Mouse (Mus musculus) thymus, adult 2 months (tissue): ENCODE data around the gene Doc2g. TPM values are rescaled to one million over a fixed set of nuclear protein-coding genes. Genes with fewer than 3 reads are reported as not detected.

Experiments
- DNase-seq: peaks from one replicate; pipeline ENCODE4 v3.0.0; 2021
- H3K27ac ChIP-seq: fragments of 200-500 bp; 2 replicates; pipeline ENCODE4 v1.5.1; 2012; ENCODE audit warnings: low read length, control low read depth; ENCODE audit not compliant: control insufficient read depth, insufficient read depth
- H3K27me3 ChIP-seq: fragments of 200-500 bp; 2 replicates; pipeline ENCODE4 v1.6.1; 2012; ENCODE audit warnings: mild to moderate bottlenecking, low read length, moderate library complexity, mixed read lengths; ENCODE audit not compliant: control insufficient read depth, insufficient read depth
- H3K36me3 ChIP-seq: fragments of 200-500 bp; 2 replicates; pipeline ENCODE4 v1.6.1; 2012; ENCODE audit warnings: mild to moderate bottlenecking, low read length, moderate library complexity; ENCODE audit not compliant: control insufficient read depth, insufficient read depth
- H3K4me1 ChIP-seq: fragments of 200-500 bp; replicated peaks from 2 replicates; pipeline ENCODE4 v1.6.1; 2012; ENCODE audit warnings: low read length; ENCODE audit not compliant: control insufficient read depth, insufficient read depth
- H3K4me3 ChIP-seq: fragments of 200-500 bp; 2 replicates; pipeline ENCODE4 v1.5.1; 2012; ENCODE audit warnings: mild to moderate bottlenecking, low read length, control low read depth, moderate library complexity; ENCODE audit not compliant: control insufficient read depth, insufficient read depth
- CTCF ChIP-seq: fragments of 200-500 bp; IDR thresholded peaks from 2 replicates; pipeline ENCODE4 v1.5.1; 2012; ENCODE audit warnings: mild to moderate bottlenecking, control low read depth, low read length, moderate library complexity, borderline replicate concordance; ENCODE audit not compliant: control insufficient read depth, poor library complexity, insufficient read depth; ENCODE audit errors: extremely low read depth
- POLR2A ChIP-seq: fragments of 200-500 bp; IDR thresholded peaks from 2 replicates; pipeline ENCODE4 v1.6.1; 2012; ENCODE audit warnings: mild to moderate bottlenecking, low read length, control low read depth, moderate library complexity; ENCODE audit not compliant: control insufficient read depth, poor library complexity, insufficient read depth; ENCODE audit errors: extremely low read depth
- WGBS: fragments of 180-500 bp; shearing (Covaris S2); methylation state at CpG from one replicate; pipeline ENCODE4 v1.1.7; 2018; 5-methylcytosine and 5-hydroxymethylcytosine counted together
- polyA plus RNA-seq: library from polyadenylated mRNA; depleted of rRNA; stranded (reverse); fragments of >200 nt; gene quantifications from 2 replicates; pipeline ENCODE4 v1.2.3, GENCODE M21; 2012

The Doc2g gene
- polyA plus RNA-seq, 1 experiment: 51.8 TPM

DNA sequence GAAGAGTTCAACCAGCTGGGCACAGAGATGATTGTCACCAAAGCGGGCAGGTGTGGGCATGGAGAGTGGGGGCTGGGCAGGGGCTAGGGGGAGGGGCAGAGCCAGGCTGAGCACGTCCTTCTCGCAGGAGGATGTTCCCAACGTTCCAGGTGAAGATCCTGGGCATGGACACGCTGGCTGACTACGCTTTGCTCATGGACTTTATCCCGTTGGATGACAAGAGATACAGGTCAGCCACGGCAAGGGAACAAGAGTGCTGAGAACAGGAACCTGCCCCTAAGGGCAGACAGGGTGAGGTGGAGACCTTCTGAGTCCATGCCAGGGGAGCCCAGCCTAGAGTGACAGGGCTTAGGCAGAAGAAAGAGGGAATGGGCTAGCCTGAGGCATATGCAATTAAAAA is 6.4 kb upstream of the Doc2g start:
- Histone ChIP-seq H3K36me3 (no peaks in the 10 kb centered on the region), H3K27me3 (no peaks in the 10 kb centered on the region), H3K27ac (no peak overlapping the region), H3K4me3 (no peak overlapping the region), H3K4me1 (peaks cover 18% of the 10 kb centered on the region)
- DNase-seq: no peak
- TF ChIP-seq POLR2A: no peak
- TF ChIP-seq CTCF: no peak
- 82% methylated on average over 8 of the region's 8 CpGs for WGBS

DNA sequence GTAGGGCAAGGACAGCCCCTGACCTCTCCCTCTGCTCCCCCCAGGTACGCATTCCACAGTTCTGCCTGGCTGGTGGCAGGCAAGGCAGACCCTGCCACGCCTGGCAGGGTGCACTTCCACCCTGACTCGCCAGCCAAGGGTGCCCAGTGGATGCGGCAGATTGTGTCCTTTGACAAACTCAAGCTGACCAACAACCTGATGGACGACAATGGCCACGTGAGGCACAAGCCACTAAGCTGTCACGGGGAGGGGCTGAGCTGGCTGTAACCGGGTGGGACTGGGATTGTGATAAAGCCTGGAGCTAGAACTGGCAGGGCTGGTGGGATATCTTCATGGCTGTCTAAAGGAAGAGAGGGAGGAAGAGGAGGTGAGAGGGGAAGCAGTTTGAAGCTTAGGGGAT is 5.9 kb upstream of the Doc2g start:
- H3K27me3 ChIP-seq: no peaks in the 10 kb centered on the region
- H3K4me3 ChIP-seq: no peak overlapping the region
- no peaks in the 10 kb centered on the region for H3K36me3 ChIP-seq
- 90% methylated on average over 8 of the region's 8 CpGs for WGBS
- peaks cover 18% of the 10 kb centered on the region for H3K4me1 ChIP-seq
- DNase-seq: no peak
- H3K27ac ChIP-seq: no peak overlapping the region
- TF ChIP-seq POLR2A (no peak), CTCF (no peak)

- no peak for DNase-seq
- TF ChIP-seq CTCF: no peak
- TF ChIP-seq POLR2A: no peak
- Histone ChIP-seq H3K36me3 (no peaks in the 10 kb centered on the region), H3K27me3 (no peaks in the 10 kb centered on the region), H3K27ac (no peak overlapping the region), H3K4me1 (peaks cover 18% of the 10 kb centered on the region), H3K4me3 (no peak overlapping the region)
- 93% methylated on average over 8 of the region's 8 CpGs for WGBS
Observed at GRCm38 (mm10) chr19:3998335-3998734, 4.8 kb upstream of the Doc2g start.

DNA sequence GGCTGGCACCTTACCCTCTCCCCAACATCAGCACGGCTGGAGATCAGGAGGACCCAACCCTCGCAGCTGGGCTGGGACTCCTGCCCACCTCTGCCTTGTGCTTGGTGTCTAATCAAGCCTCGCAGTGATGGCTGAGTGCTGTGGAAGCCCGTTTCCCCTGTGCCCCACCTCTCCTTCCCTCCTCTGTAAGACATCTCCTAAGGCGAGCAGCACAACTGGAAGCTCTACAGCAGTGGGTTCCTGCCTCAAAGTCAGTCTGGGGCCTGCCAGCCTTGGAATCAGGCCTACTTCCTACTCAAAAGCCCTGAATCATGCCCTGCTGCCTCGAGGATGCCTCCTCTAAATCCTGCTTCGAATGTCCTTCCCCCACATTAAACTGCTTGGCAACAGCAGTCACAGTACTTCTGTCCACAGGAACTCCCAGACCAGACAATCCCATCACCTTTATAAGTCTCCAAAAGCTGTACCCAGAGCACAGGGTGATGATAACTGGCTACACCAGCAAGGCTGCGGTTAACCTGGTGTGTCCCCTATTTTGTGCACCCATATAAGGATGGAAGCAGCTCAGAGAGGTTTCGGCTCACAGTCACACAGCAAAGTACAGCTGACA is 3.9 kb upstream of the Doc2g start:
- Histone ChIP-seq H3K36me3 (no peaks in the 10 kb centered on the region), H3K4me3 (no peak overlapping the region), H3K27me3 (no peaks in the 10 kb centered on the region), H3K27ac (no peak overlapping the region), H3K4me1 (peaks cover 18% of the 10 kb centered on the region)
- no peak for DNase-seq
- WGBS: 74% methylated on average over 9 of the region's 9 CpGs
- TF ChIP-seq CTCF (no peak), POLR2A (no peak)

- Histone ChIP-seq H3K27me3 (no peaks in the 10 kb centered on the region), H3K4me1 (peaks cover 18% of the 10 kb centered on the region), H3K4me3 (peak within 1 kb of the TSS; percentile 91), H3K27ac (peak within 1 kb of the TSS; percentile 10; the same call in 1 of the 2 replicates), H3K36me3 (no peaks in the 10 kb centered on the region)
- peak; percentile 98 for TF ChIP-seq POLR2A
- TF ChIP-seq CTCF: peak; percentile 69; the same call in 1 of the 2 replicates
- peak; percentile 95 for DNase-seq
- WGBS: under 1% methylated on average over 64 of the region's 64 CpGs
Observed at GRCm38 (mm10) chr19:4000119-4000900, 2.8 kb upstream of the Doc2g start, which contains the start of the genes Nudt8 and Gm49405. Gene Nudt8 (plus strand): TSS chr19:4000580. Gene Gm49405 (plus strand): TSS chr19:4000626.

- DNase-seq: no peak
- Histone ChIP-seq H3K4me1 (peaks cover 18% of the 10 kb centered on the region), H3K27ac (no peak overlapping the region), H3K27me3 (no peaks in the 10 kb centered on the region), H3K4me3 (peak overlapping the region; percentile 91), H3K36me3 (no peaks in the 10 kb centered on the region)
- TF ChIP-seq CTCF (no peak), POLR2A (no peak)
- WGBS: 41% methylated on average over 17 of the region's 17 CpGs
Observed at GRCm38 (mm10) chr19:4000949-4001525, 2.1 kb upstream of the Doc2g start.
